Mouse (Mus musculus) forebrain, embryonic 14.5 days (tissue): ENCODE results near the gene Gcnt3. TPM values are rescaled to one million over a fixed set of nuclear protein-coding genes. Genes with fewer than 3 reads are reported as not detected.

ENCODE experiments used
- ATAC-seq: fragments of 200-750 bp; cut with Nextera tagmentation; 2 replicates; pipeline ENCODE4 v1.8.0; 2017; ENCODE audit warnings: mild to moderate bottlenecking, moderate library complexity
- DNase-seq: peaks from one replicate; pipeline ENCODE4 v3.0.0-alpha.2; 2015; ENCODE audit warnings: low spot score
- H3K27ac ChIP-seq: fragments of 300-500 bp; sonication (generic); 2 replicates; pipeline ENCODE4 v1.5.1; 2014; ENCODE audit warnings: low read depth, mild to moderate bottlenecking, control low read depth, low read length, moderate library complexity
- H3K27me3 ChIP-seq: fragments of 300-500 bp; sonication (generic); replicated peaks from 2 replicates; pipeline ENCODE4 v1.6.1; 2014; ENCODE audit warnings: low read length, control low read depth, mixed read lengths; ENCODE audit not compliant: control insufficient read depth, insufficient read depth
- H3K36me3 ChIP-seq: fragments of 300-500 bp; sonication (generic); 2 replicates; pipeline ENCODE4 v1.6.1; 2014; ENCODE audit warnings: low read length, control low read depth; ENCODE audit not compliant: control insufficient read depth, insufficient read depth
- H3K4me1 ChIP-seq: fragments of 300-500 bp; sonication (generic); 2 replicates; pipeline ENCODE4 v1.6.1; 2014; ENCODE audit warnings: antibody characterized with exemption, low read length, control low read depth; ENCODE audit not compliant: control insufficient read depth, insufficient read depth
- H3K4me2 ChIP-seq: fragments of 300-500 bp; sonication (generic); 2 replicates; pipeline ENCODE4 v1.6.1; 2014; ENCODE audit warnings: mild to moderate bottlenecking, control low read depth, low read length
- H3K4me3 ChIP-seq: fragments of 300-500 bp; sonication (generic); 2 replicates; pipeline ENCODE4 v1.5.1; 2014; ENCODE audit warnings: low read depth, low read length, control low read depth
- H3K9ac ChIP-seq: fragments of 300-500 bp; sonication (generic); 2 replicates; pipeline ENCODE4 v1.6.1; 2014; ENCODE audit warnings: mild to moderate bottlenecking, low read length, control low read depth, moderate library complexity
- H3K9me3 ChIP-seq: fragments of 300-500 bp; sonication (generic); replicated peaks from 2 replicates; pipeline ENCODE4 v1.6.1; 2016; ENCODE audit warnings: low read length, control low read depth, mixed read lengths; ENCODE audit not compliant: control insufficient read depth
- WGBS: fragments of 180-500 bp; shearing (Covaris S2); extraction: QIAGEN DNeasy Blood & Tissue Kit; methylation state at CpG from one replicate; pipeline ENCODE4 v1.1.7; 2014; 5-methylcytosine and 5-hydroxymethylcytosine counted together
- polyA plus RNA-seq: library from polyadenylated mRNA; unstranded; fragments of >200 nt; fragmentation: Nextera tagmentation; extraction: Ambion mirVana; gene quantifications from 2 replicates; pipeline ENCODE4 v1.2.1, GENCODE M21; 2014

The Gcnt3 gene
- polyA plus RNA-seq = not detected in 2 replicates

- Histone ChIP-seq H3K27me3 (no peaks in the 10 kb centered on the region), H3K4me1 (no peaks in the 10 kb centered on the region), H3K4me3 (no peak within 1 kb of the TSS), H3K9ac (no peak within 1 kb of the TSS), H3K4me2 (no peak within 1 kb of the TSS), H3K9me3 (no peaks in the 10 kb centered on the region), H3K36me3 (no peaks in the 10 kb centered on the region), H3K27ac (no peak within 1 kb of the TSS)
- DNase-seq (no peak), ATAC-seq (no peak)
- WGBS = 93% methylated on average over 7 of the region's 7 CpGs
Measured at GRCm38 (mm10) chr9:70037988-70038387, at the start of gene Gcnt3. Gene Gcnt3, minus strand, starts transcription at chr9:70038088.

DNA sequence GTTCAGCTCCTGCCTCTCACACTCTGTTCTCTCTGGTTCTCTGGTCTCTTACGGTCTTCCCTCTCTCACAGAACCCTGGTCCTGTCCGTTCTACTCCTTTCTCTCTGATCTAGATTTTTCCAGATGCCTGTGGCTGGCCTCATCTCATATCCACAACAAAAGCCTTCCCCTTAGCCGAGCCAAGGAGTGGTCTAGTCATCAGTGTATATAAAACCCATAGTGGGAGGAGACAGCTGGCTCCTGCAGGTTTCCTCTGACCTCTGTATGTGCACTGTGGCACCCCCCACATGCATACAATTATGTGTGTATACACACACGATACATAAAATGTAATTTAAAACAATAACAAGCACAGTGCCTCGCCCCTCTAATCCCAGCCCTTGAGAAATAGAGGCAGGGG lies 49.5 kb upstream of the Gcnt3 start:
- Histone ChIP-seq H3K27me3 (no peaks in the 10 kb centered on the region), H3K4me3 (no peak overlapping the region), H3K9ac (no peak overlapping the region), H3K4me2 (no peak overlapping the region), H3K4me1 (peaks cover 10% of the 10 kb centered on the region), H3K27ac (no peak overlapping the region), H3K9me3 (no peaks in the 10 kb centered on the region), H3K36me3 (no peaks in the 10 kb centered on the region)
- DNase-seq (no peak), ATAC-seq (no peak)
- 73% methylated on average over 5 of the region's 5 CpGs for WGBS

- whole genome bisulfite sequencing = 59% methylated on average over 6 of the region's 6 CpGs
- no peak overlapping the region for H3K9ac ChIP-seq
- H3K27me3 ChIP-seq = no peaks in the 10 kb centered on the region
- ATAC-seq (no peak), DNase-seq (no peak)
- no peaks in the 10 kb centered on the region for H3K36me3 ChIP-seq
- H3K4me2 ChIP-seq = no peak overlapping the region
- H3K4me1 ChIP-seq = peaks cover 10% of the 10 kb centered on the region
- no peaks in the 10 kb centered on the region for H3K9me3 ChIP-seq
- H3K4me3 ChIP-seq = no peak overlapping the region
- H3K27ac ChIP-seq = no peak overlapping the region
Measured at GRCm38 (mm10) chr9:70086091-70086490, 48.2 kb upstream of the Gcnt3 start.

- Histone ChIP-seq H3K4me2 (no peak overlapping the region), H3K9ac (no peak overlapping the region), H3K4me1 (peaks cover 10% of the 10 kb centered on the region), H3K36me3 (no peaks in the 10 kb centered on the region), H3K9me3 (no peaks in the 10 kb centered on the region), H3K4me3 (no peak overlapping the region), H3K27ac (no peak overlapping the region), H3K27me3 (no peaks in the 10 kb centered on the region)
- 57% methylated on average over 11 of the region's 11 CpGs for WGBS
- DNase-seq (peak; percentile 59), ATAC-seq (no peak)
Measured at GRCm38 (mm10) chr9:70084107-70084506, 46.2 kb upstream of the Gcnt3 start.

DNA sequence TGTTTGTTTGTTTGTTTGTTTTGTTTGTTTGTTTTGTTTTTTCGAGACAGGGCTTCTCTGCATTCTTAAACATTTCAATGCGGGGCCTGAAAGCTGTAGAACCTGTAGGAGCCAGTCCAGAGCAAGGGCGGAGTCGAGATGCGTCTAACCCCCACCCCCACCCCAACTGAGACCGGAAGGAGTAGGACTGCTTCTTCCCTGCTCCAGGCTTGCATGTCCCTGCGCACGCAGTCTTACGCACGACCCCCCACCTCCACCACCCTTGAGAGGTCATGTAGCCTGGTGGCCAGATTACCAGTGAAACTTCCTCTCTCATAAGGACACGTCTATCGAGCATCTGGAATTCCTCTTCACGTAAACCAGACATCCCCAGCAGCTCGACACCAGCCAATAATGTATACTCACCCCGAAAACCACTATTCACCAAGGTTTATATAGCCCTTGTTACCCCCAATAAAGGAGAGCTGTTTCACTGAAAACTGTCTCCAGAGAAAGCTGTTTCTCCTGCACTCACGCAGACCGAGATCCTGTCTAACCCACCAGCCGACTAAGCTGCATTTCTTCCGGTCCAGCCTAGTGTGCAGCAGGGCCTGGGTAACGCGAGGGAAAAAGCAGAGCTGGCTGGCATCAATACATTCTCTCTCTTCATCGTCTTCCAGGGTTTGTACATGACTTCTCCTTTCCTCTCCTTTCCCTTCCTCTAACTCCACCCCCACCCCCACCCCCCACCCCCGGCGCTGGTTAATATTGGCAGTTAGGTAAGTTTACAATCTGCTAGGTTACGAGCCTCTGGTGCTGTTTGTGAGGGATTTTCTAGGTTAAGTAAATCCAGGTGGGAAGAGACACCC lies 44.7 kb upstream of the Gcnt3 start:
- H3K9ac ChIP-seq = no peak overlapping the region
- H3K4me3 ChIP-seq = no peak overlapping the region
- ATAC-seq = no peak
- 85% methylated on average over 25 of the region's 25 CpGs for WGBS
- no peak for DNase-seq
- H3K4me2 ChIP-seq = no peak overlapping the region
- 0 out of 2 replicates have a peak, but pooled peaks cover under 1% of the 10 kb centered on the region for H3K4me1 ChIP-seq
- no peaks in the 10 kb centered on the region for H3K36me3 ChIP-seq
- no peaks in the 10 kb centered on the region for H3K9me3 ChIP-seq
- no peak overlapping the region for H3K27ac ChIP-seq
- H3K27me3 ChIP-seq = no peaks in the 10 kb centered on the region

DNA sequence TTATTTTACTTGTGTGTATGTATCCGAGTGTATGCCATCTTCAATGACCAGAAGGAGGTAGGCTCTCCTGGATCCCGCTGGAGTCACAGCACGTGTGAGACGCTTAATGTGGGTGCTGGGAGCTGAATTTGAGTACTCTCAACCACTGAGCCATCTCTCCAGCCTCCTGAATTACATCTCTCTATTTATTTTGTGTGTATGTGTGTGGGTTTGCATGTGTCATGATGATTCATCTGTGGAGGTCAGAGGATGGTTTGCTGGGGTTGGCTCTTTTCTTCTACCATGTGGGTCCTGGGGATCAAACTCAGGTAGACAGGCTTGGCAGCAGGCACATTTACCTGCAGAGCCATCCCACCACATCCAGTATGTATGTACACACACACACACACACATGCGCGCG lies 43.9 kb upstream of the Gcnt3 start:
- Histone ChIP-seq H3K4me1 (no peaks in the 10 kb centered on the region), H3K27me3 (no peaks in the 10 kb centered on the region), H3K4me2 (no peak overlapping the region), H3K27ac (no peak overlapping the region), H3K9ac (no peak overlapping the region), H3K36me3 (no peaks in the 10 kb centered on the region), H3K9me3 (no peaks in the 10 kb centered on the region), H3K4me3 (no peak overlapping the region)
- DNase-seq (no peak), ATAC-seq (no peak)
- 95% methylated on average over 7 of the region's 7 CpGs for whole genome bisulfite sequencing

DNA sequence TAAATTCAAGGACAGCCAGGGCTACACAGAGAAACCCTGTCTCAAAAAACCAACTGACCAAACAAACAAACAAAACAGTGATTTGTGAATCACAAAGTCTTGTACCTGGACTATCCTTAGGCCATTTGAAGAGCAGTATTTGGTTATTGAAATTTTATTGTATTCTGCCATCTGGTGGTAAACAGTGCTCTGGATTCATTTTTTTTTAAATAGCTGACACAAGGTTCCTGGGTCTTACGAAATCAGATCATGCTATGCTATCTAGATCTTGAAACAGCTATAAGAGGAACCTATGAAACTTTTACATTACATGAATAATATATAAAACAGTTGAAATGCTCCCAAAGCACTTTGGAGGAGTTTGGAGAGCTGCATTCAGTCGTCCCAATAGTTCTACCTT lies 43.1 kb upstream of the Gcnt3 start:
- Histone ChIP-seq H3K4me2 (no peak overlapping the region), H3K27me3 (no peaks in the 10 kb centered on the region), H3K4me1 (no peaks in the 10 kb centered on the region), H3K9me3 (no peaks in the 10 kb centered on the region), H3K4me3 (no peak overlapping the region), H3K36me3 (no peaks in the 10 kb centered on the region), H3K27ac (no peak overlapping the region), H3K9ac (no peak overlapping the region)
- 72% methylated on average over 2 of the region's 2 CpGs for whole genome bisulfite sequencing
- ATAC-seq = no peak
- peak; percentile 33 for DNase-seq

DNA sequence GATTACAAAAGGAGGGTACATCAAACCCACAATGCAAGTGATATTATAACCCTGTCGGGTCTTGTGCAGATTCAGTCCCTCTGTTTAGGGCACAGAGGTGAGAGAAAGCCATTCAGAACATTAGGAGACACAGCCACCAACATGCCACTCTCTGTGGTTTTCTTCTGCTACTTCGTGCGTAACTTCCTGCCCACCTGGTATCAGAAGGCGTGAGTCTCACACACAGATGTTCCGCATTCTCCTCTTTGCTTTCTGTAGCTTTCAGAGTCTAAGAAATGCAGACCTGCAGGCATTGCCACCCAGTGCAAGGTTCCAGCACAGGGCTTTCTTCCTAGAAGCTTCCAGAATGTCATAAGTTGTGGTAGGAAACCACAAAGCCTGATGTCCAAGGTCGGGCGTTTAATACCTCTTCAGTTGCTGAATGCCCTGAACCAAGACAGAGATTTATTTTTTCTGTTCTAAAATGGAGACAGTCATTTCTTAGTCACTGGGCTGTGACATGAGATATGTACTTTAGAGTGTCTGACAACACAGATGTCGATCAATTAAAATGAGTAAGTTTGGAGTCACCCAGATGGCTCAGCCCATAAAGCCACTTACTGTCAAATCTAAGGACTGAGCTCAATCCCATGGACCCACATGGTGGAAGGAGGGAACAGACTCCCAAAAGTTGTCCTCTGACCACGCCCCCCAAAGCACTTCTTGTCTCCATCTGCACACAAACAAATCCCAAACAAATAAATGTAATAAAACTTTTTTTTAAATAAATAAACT lies 42.3 kb upstream of the Gcnt3 start:
- Histone ChIP-seq H3K4me2 (no peak overlapping the region), H3K4me1 (no peaks in the 10 kb centered on the region), H3K4me3 (no peak overlapping the region), H3K27ac (no peak overlapping the region), H3K36me3 (no peaks in the 10 kb centered on the region), H3K9me3 (no peaks in the 10 kb centered on the region), H3K9ac (no peak overlapping the region), H3K27me3 (no peaks in the 10 kb centered on the region)
- ATAC-seq (no peak), DNase-seq (no peak)
- WGBS = 92% methylated on average over 9 of the region's 9 CpGs

- DNase-seq = no peak
- no peak for ATAC-seq
- no peak overlapping the region for H3K4me3 ChIP-seq
- no peaks in the 10 kb centered on the region for H3K36me3 ChIP-seq
- no peak overlapping the region for H3K4me2 ChIP-seq
- H3K9ac ChIP-seq = no peak overlapping the region
- WGBS = 94% methylated on average over 3 of the region's 3 CpGs
- H3K9me3 ChIP-seq = no peaks in the 10 kb centered on the region
- no peaks in the 10 kb centered on the region for H3K4me1 ChIP-seq
- no peak overlapping the region for H3K27ac ChIP-seq
- H3K27me3 ChIP-seq = no peaks in the 10 kb centered on the region
Measured at GRCm38 (mm10) chr9:70078034-70078433, 40.1 kb upstream of the Gcnt3 start.
